Mouse (Mus musculus) cortical plate, adult 2 months (tissue): Measurements from ENCODE around the gene Ehmt2. TPM values are rescaled to one million over a fixed set of nuclear protein-coding genes. Genes with fewer than 3 reads are reported as not detected.
"Not testable (repeated sequence)": the region's sequence is repeated elsewhere in the genome, so short reads cannot be mapped to it uniquely, and the experiment has no call there.

ENCODE experiments used
- H3K27ac ChIP-seq: fragments of 200-500 bp; 2 replicates; pipeline ENCODE4 v1.5.1; 2012; ENCODE audit warnings: low read length, control low read depth, inconsistent platforms; ENCODE audit not compliant: insufficient read depth
- H3K4me1 ChIP-seq: fragments of 200-500 bp; 2 replicates; pipeline ENCODE4 v1.6.1; 2011; ENCODE audit warnings: low read length; ENCODE audit not compliant: control insufficient read depth, insufficient read depth
- H3K4me3 ChIP-seq: fragments of 200-500 bp; 2 replicates; pipeline ENCODE4 v1.5.1; 2011; ENCODE audit warnings: mild to moderate bottlenecking, low read length, control low read depth; ENCODE audit not compliant: insufficient read depth
- CTCF ChIP-seq: fragments of 200-500 bp; IDR thresholded peaks from 2 replicates; pipeline ENCODE4 v1.5.1; 2011; ENCODE audit warnings: mild to moderate bottlenecking, control low read depth, low read length; ENCODE audit not compliant: insufficient read depth; ENCODE audit errors: extremely low read depth
- POLR2A ChIP-seq: fragments of 200-500 bp; IDR thresholded peaks from 2 replicates; pipeline ENCODE4 v1.6.1; 2011; ENCODE audit warnings: mild to moderate bottlenecking, low read length, control low read depth; ENCODE audit not compliant: insufficient read depth; ENCODE audit errors: extremely low read depth
- polyA plus RNA-seq: library from polyadenylated mRNA; depleted of rRNA; stranded (reverse); fragments of >200 nt; gene quantifications from 2 replicates; pipeline ENCODE4 v1.2.3, GENCODE M21; 2012; rRNA removed

Ehmt2 gene
- polyA plus RNA-seq, 1 experiment: 247 TPM

DNA sequence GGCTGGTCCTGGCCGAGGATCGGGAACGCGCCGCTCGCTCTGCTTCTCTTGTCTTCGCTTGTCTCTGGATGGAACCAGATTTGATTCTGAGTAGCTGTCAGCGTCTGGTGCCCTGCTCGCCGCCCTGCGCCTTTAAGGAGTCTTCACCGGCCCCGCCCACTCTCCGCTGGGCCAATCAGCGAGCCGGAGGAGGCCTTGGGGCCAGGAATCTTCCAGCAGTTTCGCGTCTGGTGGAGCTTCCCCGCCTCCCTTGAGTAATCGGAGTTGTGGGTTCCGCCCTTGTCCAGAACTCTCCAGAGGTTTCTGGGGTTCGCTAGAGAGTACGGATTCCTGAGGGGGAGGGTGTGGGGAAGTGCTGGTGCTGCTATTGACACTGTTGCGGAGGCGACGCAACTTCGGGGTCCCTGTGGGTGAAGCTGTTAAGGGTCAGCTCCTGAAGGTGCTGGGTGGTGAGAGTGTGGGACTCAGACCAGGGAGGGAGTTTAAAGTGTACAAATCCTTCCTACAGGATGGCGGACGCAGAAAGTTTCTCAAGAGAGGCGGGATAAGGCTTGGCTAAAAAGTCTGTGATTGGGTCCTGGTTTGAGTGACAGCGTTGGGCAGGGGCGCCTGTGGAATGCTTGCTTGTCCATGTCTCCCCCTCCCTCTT is 61.0 kb downstream of the Ehmt2 start, which contains the start of gene Hspa1b:
TSS of gene Hspa1b (minus strand) at position 109 of the 649 bp plus-strand sequence.
- Histone ChIP-seq H3K4me3 (peak within 1 kb of the TSS; percentile 63), H3K27ac (peak within 1 kb of the TSS; percentile 95)
- not testable (repeated sequence) for H3K4me1 ChIP-seq
- TF ChIP-seq POLR2A: peak; percentile 77

DNA sequence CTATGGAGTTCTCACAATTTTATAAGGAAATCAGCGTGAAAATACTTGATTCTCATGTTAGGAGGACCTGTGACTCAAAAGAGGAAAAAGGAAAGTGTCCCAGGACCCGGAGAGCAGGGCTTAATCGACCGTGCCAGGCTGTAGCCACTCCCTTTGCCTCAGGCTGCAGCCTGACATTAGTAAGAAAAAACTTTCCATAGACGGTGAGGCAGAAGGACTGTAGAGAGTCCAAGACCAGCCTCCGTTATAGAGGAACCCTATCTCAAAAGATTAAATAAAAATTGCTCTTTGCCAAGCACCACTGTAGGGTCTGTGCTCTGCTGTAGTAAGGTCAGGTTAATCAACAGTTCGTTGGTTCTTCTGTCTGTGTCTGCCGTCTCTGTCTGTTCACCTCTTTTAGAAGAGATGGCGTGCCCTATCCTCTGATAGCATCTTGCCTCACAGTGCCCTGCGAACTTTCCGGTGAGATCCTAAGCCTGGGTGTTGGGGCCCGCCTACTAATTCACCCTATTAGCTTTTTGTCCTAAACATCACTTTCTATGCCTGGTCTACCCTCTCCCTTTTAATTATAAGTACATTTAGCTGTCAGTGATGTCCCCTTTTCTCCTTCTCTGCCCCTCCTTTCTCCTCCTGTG is 61.7 kb downstream of the Ehmt2 start:
- H3K4me3 ChIP-seq: peak overlapping the region; percentile 63; the same call in 1 of the 2 replicates
- peak overlapping the region; percentile 95; the same call in 1 of the 2 replicates for H3K27ac ChIP-seq
- TF ChIP-seq POLR2A (no peak), CTCF (no peak)
- H3K4me1 ChIP-seq: no peaks in the 10 kb centered on the region; the same call in 1 of the 2 replicates

GRCm38 (mm10) chr17:34960702-34961493 is 62.6 kb downstream of the Ehmt2 start:
- TF ChIP-seq POLR2A: no peak
- no peak for TF ChIP-seq CTCF
- H3K4me1 ChIP-seq: no peaks in the 10 kb centered on the region; the same call in 1 of the 2 replicates
- no peak overlapping the region for H3K4me3 ChIP-seq
- H3K27ac ChIP-seq: no peak overlapping the region

DNA sequence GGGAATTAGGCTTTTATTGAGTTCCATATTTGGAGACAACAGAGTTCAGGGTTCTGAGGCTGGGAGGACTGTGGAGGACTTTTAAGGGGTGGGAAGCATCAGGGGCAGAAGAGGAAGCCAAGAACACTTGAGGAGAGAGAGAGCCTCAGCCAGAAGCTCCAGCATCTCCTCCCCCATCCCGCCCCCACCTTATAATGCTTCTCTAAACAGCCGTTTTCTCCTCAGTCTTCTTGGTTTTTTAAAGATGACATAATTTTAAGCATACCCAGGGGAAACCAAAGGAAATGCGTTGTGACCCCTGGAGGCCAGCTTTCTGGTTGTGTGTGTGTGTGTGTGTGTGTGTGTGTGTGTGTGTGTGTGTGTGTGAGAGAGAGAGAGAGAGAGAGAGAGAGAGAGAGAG is 63.9 kb downstream of the Ehmt2 start:
- Histone ChIP-seq H3K4me1 (no peaks in the 10 kb centered on the region; the same call in 1 of the 2 replicates), H3K4me3 (no peak overlapping the region), H3K27ac (no peak overlapping the region)
- TF ChIP-seq POLR2A (no peak), CTCF (no peak)

DNA sequence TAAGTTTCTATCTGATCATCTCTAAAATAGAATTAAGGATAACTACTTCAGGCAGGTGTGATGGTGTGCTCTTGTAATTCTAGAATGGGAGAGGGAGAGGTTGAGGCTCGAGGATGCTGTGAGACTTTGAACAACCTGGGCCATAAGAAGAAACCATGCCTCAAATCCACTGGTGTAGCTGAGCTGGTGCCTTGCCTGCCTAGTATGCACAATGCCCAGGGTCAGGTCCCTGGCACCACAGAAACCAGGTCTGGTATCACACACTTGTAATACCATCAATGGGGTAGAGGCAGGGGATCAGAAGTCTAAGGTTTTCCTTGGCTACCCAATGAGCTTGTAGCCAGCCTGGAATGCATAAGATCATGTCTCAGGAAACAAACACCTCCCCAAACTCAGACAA is 64.6 kb downstream of the Ehmt2 start:
- no peak overlapping the region for H3K27ac ChIP-seq
- H3K4me3 ChIP-seq: no peak overlapping the region
- H3K4me1 ChIP-seq: no peaks in the 10 kb centered on the region; the same call in 1 of the 2 replicates
- no peak for TF ChIP-seq POLR2A
- no peak for TF ChIP-seq CTCF

Other genes with a start within 250 kb of the Ehmt2 start
- 2.2 and 2.6 TPM in 2 replicates for gene Tnxb, start 227.9 kb upstream of the Ehmt2 start, polyA plus RNA-seq
- 10.7 and 14.8 TPM in 2 replicates for gene C4b, start 154.6 kb upstream of the Ehmt2 start, polyA plus RNA-seq
- gene Cyp21a1, start 93.9 kb upstream of the Ehmt2 start, polyA plus RNA-seq: not detected in 2 replicates
- gene Stk19, start 61.5 kb upstream of the Ehmt2 start, polyA plus RNA-seq: 80.0 and 80.7 TPM in 2 replicates
- 53.1 and 55.5 TPM in 2 replicates for gene Dxo, start 61.5 kb upstream of the Ehmt2 start, polyA plus RNA-seq
- 74.0 and 81.2 TPM in 2 replicates for gene Skiv2l, start 48.3 kb upstream of the Ehmt2 start, polyA plus RNA-seq
- gene Nelfe, start 48.1 kb upstream of the Ehmt2 start, polyA plus RNA-seq: 56.3 and 65.8 TPM in 2 replicates
- 0.08 and 0.32 TPM in 2 replicates for gene Cfb, start 36.0 kb upstream of the Ehmt2 start, polyA plus RNA-seq
- 4.8 and 4.9 TPM in 2 replicates for gene Zbtb12, start 19.0 kb upstream of the Ehmt2 start, polyA plus RNA-seq
- gene Gm20547, start 16.4 kb upstream of the Ehmt2 start, polyA plus RNA-seq: 0.04 and 0.13 TPM in 2 replicates
- 3.2 and 3.4 TPM in 2 replicates for gene C2, start 204 bp upstream of the Ehmt2 start, polyA plus RNA-seq
- gene Slc44a4, start 16.0 kb downstream of the Ehmt2 start, polyA plus RNA-seq: 0.46 and 0.49 TPM in 2 replicates
- gene Neu1, start 32.8 kb downstream of the Ehmt2 start, polyA plus RNA-seq: 49.4 and 50.5 TPM in 2 replicates
- 8.4 and 11.6 TPM in 2 replicates for gene Hspa1b, start 60.8 kb downstream of the Ehmt2 start, polyA plus RNA-seq
- gene Gm20481, start 71.4 kb downstream of the Ehmt2 start, polyA plus RNA-seq: not detected in 2 replicates
- gene Hspa1a, start 73.7 kb downstream of the Ehmt2 start, polyA plus RNA-seq: 12.0 and 14.0 TPM in 2 replicates
- 0.50 and 0.59 TPM in 2 replicates for gene Hspa1l, start 74.2 kb downstream of the Ehmt2 start, polyA plus RNA-seq
- 36.9 and 37.2 TPM in 2 replicates for gene Lsm2, start 83.4 kb downstream of the Ehmt2 start, polyA plus RNA-seq
- gene Vars, start 102.5 kb downstream of the Ehmt2 start, polyA plus RNA-seq: 43.7 and 46.6 TPM in 2 replicates
- gene Vwa7, start 118.1 kb downstream of the Ehmt2 start, polyA plus RNA-seq: 0.29 and 0.36 TPM in 2 replicates
- gene Sapcd1, start 129.5 kb downstream of the Ehmt2 start, polyA plus RNA-seq: 0.94 and 0.96 TPM in 2 replicates
- 0.58 and 0.72 TPM in 2 replicates for gene Msh5, start 148.3 kb downstream of the Ehmt2 start, polyA plus RNA-seq
- 18.4 and 18.7 TPM in 2 replicates for gene Clic1, start 151.5 kb downstream of the Ehmt2 start, polyA plus RNA-seq
- 25.1 and 26.8 TPM in 2 replicates for gene Ddah2, start 160.6 kb downstream of the Ehmt2 start, polyA plus RNA-seq
- gene Ly6g6c, start 166.9 kb downstream of the Ehmt2 start, polyA plus RNA-seq: not detected in 2 replicates
- gene Mpig6b, start 167.7 kb downstream of the Ehmt2 start, polyA plus RNA-seq: not detected in 2 replicates
- gene Ly6g6e, start 178.4 kb downstream of the Ehmt2 start, polyA plus RNA-seq: 4.8 and 5.5 TPM in 2 replicates
- gene Ly6g6d, start 179.6 kb downstream of the Ehmt2 start, polyA plus RNA-seq: 1.8 and 3.6 TPM in 2 replicates
- gene Ly6g6f, start 187.1 kb downstream of the Ehmt2 start, polyA plus RNA-seq: 0.44 and 1.1 TPM in 2 replicates
- 147 and 159 TPM in 2 replicates for gene Abhd16a, start 190.8 kb downstream of the Ehmt2 start, polyA plus RNA-seq
- gene Ly6g5c, start 209.8 kb downstream of the Ehmt2 start, polyA plus RNA-seq: not detected in 2 replicates
- gene Ly6g5b, start 217.0 kb downstream of the Ehmt2 start, polyA plus RNA-seq: 0.91 and 1.3 TPM in 2 replicates
- 20.4 and 21.0 TPM in 2 replicates for gene Gpank1, start 223.0 kb downstream of the Ehmt2 start, polyA plus RNA-seq
- gene Csnk2b, start 223.6 kb downstream of the Ehmt2 start, polyA plus RNA-seq: 191 and 200 TPM in 2 replicates
- gene D17H6S53E, start 227.9 kb downstream of the Ehmt2 start, polyA plus RNA-seq: 9.6 and 10.3 TPM in 2 replicates
- gene Apom, start 233.6 kb downstream of the Ehmt2 start, polyA plus RNA-seq: 0.13 TPM in 2 replicates
- gene Bag6, start 236.7 kb downstream of the Ehmt2 start, polyA plus RNA-seq: 194 and 212 TPM in 2 replicates